Mouse (Mus musculus): ENCODE measurements around the gene Fpr2. TPM values are rescaled to one million over a fixed set of nuclear protein-coding genes. Genes with fewer than 3 reads are reported as not detected.
"Not testable (repeated sequence)": the region's sequence is repeated elsewhere in the genome, so short reads cannot be mapped to it uniquely, and the experiment has no call there.

Fpr2 gene
- not detected in 2 replicates for polyA plus RNA-seq (2012)

DNA sequence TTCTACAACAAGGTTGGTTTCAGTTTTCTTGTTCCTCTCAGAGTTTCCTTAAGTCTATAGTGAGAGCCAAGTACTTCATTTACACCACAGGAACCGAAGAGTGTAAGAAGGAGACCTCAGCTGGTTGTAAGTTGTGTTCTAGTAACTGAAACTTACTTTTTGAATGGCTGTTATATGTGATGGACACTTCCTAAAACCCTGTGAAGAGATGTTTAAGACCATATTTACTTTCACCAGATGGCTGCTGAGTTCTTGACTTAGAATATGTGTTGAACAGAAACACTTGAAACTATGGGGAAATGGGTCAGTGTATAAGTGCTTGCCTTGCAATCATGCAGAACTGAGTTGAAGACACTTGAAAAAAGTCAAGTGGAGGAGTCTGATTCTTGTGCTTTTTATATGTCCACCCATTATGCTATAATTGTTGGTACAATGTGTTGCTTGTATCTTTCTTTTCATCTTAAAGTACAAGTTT lies at the start of gene Fpr2, which contains the start of gene Fpr3:
Gene Fpr2 (plus strand): TSS at position 51 of the 475 bp plus-strand sequence.
Gene Fpr3 (plus strand): TSS at position 79 of the 475 bp plus-strand sequence.
- no peaks in the 10 kb centered on the region for H3K4me1 ChIP-seq (ENCODE audit: control insufficient read depth)
- H3K4me3 ChIP-seq (replicated peaks): no peak within 1 kb of the TSS
- no peak for TF ChIP-seq GATA1 (IDR thresholded peaks at IDR 0.05; ENCODE audit: low read length)
- TF ChIP-seq TAL1 (IDR thresholded peaks at IDR 0.05; ENCODE audit: low read length): no peak
- no peaks in the 10 kb centered on the region for H3K27me3 ChIP-seq (ENCODE audit: control insufficient read depth)
- H3K36me3 ChIP-seq (ENCODE audit: control insufficient read depth): no peaks in the 10 kb centered on the region
- no peaks in the 10 kb centered on the region for H3K9me3 ChIP-seq (ENCODE audit: control insufficient read depth, low read length)

DNA sequence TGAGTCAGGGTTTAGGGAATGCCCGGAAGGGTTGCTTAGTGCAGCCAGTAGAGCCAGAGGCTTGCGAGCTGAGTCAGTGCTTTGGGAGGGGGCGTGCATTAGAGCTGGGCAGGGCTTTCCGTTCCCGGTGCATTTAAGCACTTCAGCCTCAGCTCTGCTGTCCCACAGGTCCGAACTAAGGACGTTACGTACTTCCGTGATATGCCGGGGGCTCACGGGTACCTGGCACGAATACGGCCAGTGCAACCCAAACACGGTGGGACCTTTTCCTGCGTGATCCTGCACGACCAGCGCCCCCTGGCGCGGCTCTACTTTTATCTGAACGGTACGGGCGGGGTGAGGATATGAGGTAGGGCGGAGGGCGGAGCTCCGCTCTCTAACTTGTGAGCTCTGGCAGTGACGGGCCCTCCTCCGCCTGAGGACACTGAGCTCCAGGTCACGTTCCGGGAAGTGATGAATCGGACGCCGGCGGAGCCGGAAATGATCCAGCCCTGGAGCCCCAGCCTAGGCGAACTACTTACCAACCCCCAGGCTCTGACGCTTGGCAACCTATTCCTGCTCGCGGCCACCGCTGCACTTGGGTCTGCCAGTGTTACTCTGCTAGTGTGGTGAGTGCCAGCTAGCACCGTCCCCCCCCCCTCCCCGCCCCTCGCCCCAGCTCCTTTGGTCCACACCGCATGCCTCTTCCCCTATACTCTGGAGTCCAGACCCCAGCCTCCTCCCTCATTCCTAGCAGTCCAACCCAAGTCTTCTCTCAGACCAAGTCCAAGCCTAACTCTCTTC lies 49.5 kb upstream of the Fpr2 start:
- no peaks in the 10 kb centered on the region for H3K27me3 ChIP-seq (ENCODE audit: control insufficient read depth)
- TF ChIP-seq GATA1 (IDR thresholded peaks at IDR 0.05; ENCODE audit: low read length) (no peak), TAL1 (IDR thresholded peaks at IDR 0.05; ENCODE audit: low read length) (no peak)
- H3K36me3 ChIP-seq (ENCODE audit: control insufficient read depth): no peaks in the 10 kb centered on the region; the same call in 1 of the 2 replicates
- no peaks in the 10 kb centered on the region for H3K9me3 ChIP-seq (ENCODE audit: control insufficient read depth, low read length)
- H3K4me3 ChIP-seq (replicated peaks): peak overlapping the region; percentile 69
- peaks cover 18% of the 10 kb centered on the region for H3K4me1 ChIP-seq (ENCODE audit: control insufficient read depth)

GRCm38 (mm10) chr17:17839276-17839675 lies 48.3 kb upstream of the Fpr2 start:
- no peaks in the 10 kb centered on the region for H3K9me3 ChIP-seq (ENCODE audit: control insufficient read depth, low read length)
- no peak for TF ChIP-seq TAL1 (IDR thresholded peaks at IDR 0.05; ENCODE audit: low read length)
- no peak for TF ChIP-seq GATA1 (IDR thresholded peaks at IDR 0.05; ENCODE audit: low read length)
- H3K36me3 ChIP-seq (ENCODE audit: control insufficient read depth): no peaks in the 10 kb centered on the region; the same call in 1 of the 2 replicates
- H3K27me3 ChIP-seq (ENCODE audit: control insufficient read depth): no peaks in the 10 kb centered on the region
- peaks cover 18% of the 10 kb centered on the region for H3K4me1 ChIP-seq (ENCODE audit: control insufficient read depth)
- no peak overlapping the region for H3K4me3 ChIP-seq (replicated peaks)

DNA sequence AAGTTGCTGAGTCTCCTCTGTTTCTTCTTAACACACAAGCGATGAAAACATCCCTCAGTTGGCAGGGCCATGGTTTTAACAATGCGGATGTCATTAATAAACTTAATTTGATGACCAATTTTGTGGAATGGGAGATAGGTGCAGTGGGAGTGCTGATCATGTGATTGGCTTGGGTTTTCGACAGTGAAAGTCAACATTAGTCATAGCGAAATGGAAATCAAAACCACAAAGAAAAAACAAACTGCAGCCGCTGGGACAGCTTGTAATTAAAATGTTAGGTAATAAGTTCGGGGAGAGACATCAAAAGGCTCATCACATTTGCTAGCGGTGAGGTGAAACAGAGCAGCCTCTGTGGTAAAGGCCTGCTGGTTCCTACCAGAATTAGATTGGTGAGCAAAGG lies 46.8 kb upstream of the Fpr2 start:
- no peak overlapping the region for H3K4me3 ChIP-seq (replicated peaks)
- no peaks in the 10 kb centered on the region for H3K9me3 ChIP-seq (ENCODE audit: control insufficient read depth, low read length)
- peaks cover 18% of the 10 kb centered on the region for H3K4me1 ChIP-seq (ENCODE audit: control insufficient read depth)
- no peaks in the 10 kb centered on the region for H3K27me3 ChIP-seq (ENCODE audit: control insufficient read depth)
- no peaks in the 10 kb centered on the region; the same call in 1 of the 2 replicates for H3K36me3 ChIP-seq (ENCODE audit: control insufficient read depth)
- TF ChIP-seq TAL1 (IDR thresholded peaks at IDR 0.05; ENCODE audit: low read length): no peak
- no peak for TF ChIP-seq GATA1 (IDR thresholded peaks at IDR 0.05; ENCODE audit: low read length)

DNA sequence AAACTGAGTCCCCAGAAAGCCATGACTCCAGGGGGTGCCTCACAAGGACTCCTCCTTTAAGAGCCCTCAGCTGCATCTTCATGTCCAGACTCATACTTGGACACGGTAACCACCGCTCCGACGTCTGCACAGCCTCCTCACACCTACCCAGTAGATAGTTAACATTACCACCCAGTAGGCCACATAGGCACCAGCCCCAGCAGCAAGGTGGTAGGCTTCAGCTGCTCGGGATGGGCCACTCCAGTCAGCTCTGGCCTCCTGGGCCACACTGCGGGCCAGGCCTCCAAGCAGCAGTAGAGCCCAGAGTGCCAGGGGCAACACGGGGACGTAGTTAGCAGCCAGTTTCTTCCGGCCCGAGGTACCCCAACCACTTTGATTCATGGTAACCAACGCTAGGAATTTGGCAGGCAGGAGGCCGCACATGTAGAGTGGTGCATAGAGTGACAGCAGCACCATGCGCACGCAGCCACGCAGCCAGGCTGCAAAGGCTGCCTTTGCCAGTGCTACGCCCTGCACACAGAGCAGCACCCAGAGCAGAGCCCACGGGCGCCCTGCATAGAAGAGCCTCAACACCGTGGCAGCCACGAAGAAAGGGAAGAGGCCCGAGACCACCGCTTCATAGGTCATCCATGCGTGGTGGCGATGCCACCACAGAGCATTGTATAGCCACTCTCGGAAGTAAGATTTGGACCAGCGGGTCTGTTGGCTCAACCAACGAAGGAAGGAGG lies 43.9 kb upstream of the Fpr2 start:
- no peak for TF ChIP-seq TAL1 (IDR thresholded peaks at IDR 0.05; ENCODE audit: low read length)
- no peak for TF ChIP-seq GATA1 (IDR thresholded peaks at IDR 0.05; ENCODE audit: low read length)
- Histone ChIP-seq H3K4me1 (ENCODE audit: control insufficient read depth) (peaks cover 3% of the 10 kb centered on the region), H3K9me3 (ENCODE audit: control insufficient read depth, low read length) (no peaks in the 10 kb centered on the region), H3K27me3 (ENCODE audit: control insufficient read depth) (no peaks in the 10 kb centered on the region), H3K4me3 (replicated peaks) (no peak overlapping the region), H3K36me3 (ENCODE audit: control insufficient read depth) (no peaks in the 10 kb centered on the region; the same call in 1 of the 2 replicates)

GRCm38 (mm10) chr17:17844606-17845005 lies 43.0 kb upstream of the Fpr2 start:
- not testable (repeated sequence) for H3K9me3 ChIP-seq (ENCODE audit: control insufficient read depth, low read length); H3K27me3 ChIP-seq (ENCODE audit: control insufficient read depth); H3K4me3 ChIP-seq (replicated peaks); H3K4me1 ChIP-seq (ENCODE audit: control insufficient read depth); H3K36me3 ChIP-seq (ENCODE audit: control insufficient read depth)

DNA sequence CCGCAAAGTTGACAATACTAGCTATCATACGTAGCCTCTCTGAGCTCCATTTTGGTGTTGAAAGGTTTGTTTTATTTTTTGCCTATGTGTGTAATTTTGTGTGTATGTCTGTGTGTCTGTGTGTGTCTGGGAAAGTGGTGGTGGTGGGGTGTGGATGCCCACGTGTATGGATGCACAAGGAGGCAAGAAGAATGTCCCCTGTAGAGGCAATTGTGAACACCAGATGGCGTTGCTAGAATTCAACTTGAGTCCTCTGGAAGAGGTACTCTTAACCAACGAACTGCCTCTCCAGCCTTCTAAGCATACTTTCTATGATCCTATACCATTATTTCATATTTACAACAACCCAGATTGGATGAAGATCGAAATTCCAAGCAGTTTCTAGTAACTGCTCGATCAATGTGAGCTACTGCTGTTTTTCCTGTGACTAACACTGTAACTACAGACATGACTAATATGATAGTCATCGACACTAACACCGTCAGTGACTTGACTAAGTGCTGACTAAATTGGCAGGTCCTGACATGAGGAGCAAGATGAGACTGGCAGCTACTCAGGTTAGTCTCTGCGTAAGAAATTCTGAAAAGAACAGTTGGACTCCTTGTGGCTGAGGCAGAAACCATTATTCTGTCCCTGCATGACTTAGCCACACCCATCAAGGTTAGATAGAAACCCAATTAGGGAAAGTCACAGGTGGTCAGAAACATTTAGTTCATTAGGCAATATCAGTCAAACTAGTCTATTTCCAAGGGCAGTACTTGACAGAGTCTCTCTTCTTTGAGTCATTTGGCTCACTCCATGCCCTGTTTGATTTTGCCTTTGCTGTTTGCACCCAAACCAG lies 42.2 kb upstream of the Fpr2 start:
- Histone ChIP-seq H3K4me3 (replicated peaks) (no peak overlapping the region), H3K9me3 (ENCODE audit: control insufficient read depth, low read length) (no peaks in the 10 kb centered on the region), H3K4me1 (ENCODE audit: control insufficient read depth) (peaks cover 7% of the 10 kb centered on the region), H3K36me3 (ENCODE audit: control insufficient read depth) (no peaks in the 10 kb centered on the region; the same call in 1 of the 2 replicates), H3K27me3 (ENCODE audit: control insufficient read depth) (peaks cover 10% of the 10 kb centered on the region)
- TF ChIP-seq GATA1 (IDR thresholded peaks at IDR 0.05; ENCODE audit: low read length): no peak
- no peak for TF ChIP-seq TAL1 (IDR thresholded peaks at IDR 0.05; ENCODE audit: low read length)

GRCm38 (mm10) chr17:17848988-17849387 lies 38.6 kb upstream of the Fpr2 start:
- Histone ChIP-seq H3K9me3 (ENCODE audit: control insufficient read depth, low read length) (no peaks in the 10 kb centered on the region), H3K27me3 (ENCODE audit: control insufficient read depth) (peaks cover 18% of the 10 kb centered on the region), H3K4me3 (replicated peaks) (no peak overlapping the region), H3K4me1 (ENCODE audit: control insufficient read depth) (peaks cover 7% of the 10 kb centered on the region), H3K36me3 (ENCODE audit: control insufficient read depth) (no peaks in the 10 kb centered on the region)
- TF ChIP-seq GATA1 (IDR thresholded peaks at IDR 0.05; ENCODE audit: low read length) (no peak), TAL1 (IDR thresholded peaks at IDR 0.05; ENCODE audit: low read length) (no peak)
